Mouse (Mus musculus) spleen, adult 2 months (tissue): ENCODE results near the gene Svep1.

Source experiments
- CTCF ChIP-seq: fragments of 200-500 bp; IDR thresholded peaks from 2 replicates; pipeline ENCODE4 v1.5.1; 2011; ENCODE audit warnings: mild to moderate bottlenecking, inconsistent platforms; ENCODE audit not compliant: insufficient read depth, insufficient read length, insufficient replicate concordance; ENCODE audit errors: extremely low read depth
- POLR2A ChIP-seq: fragments of 200-500 bp; IDR thresholded peaks from 2 replicates; pipeline ENCODE4 v1.6.1; 2011; ENCODE audit warnings: low read depth, low read length, inconsistent platforms

DNA sequence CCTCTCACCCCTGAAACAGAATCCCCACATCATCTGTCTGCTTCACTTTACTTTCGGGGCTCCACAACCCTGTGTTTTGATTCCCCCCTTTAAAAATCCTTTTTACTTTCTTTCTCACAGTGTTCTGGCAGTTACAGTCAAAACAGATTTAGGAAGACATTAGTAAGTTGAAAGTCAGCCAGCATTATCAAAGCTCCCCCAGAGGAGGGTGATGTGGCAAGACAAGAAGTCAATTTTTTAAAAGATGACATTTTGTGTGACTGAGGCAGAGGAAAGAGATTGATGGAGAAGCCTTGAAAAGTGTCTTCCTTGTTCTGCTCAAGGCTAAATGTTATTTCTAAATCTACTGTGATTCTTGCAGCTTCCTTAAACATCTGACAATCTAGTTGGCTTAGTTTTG, 119.9 kb downstream of the Svep1 start:
- TF ChIP-seq CTCF (no peak), POLR2A (no peak)
